Mouse (Mus musculus): ENCODE results near the gene Pla2g2c. TPM values are rescaled to one million over a fixed set of nuclear protein-coding genes. Genes with fewer than 3 reads are reported as not detected.
A peak's percentile ranks its signal among the peaks of the same experiment; 100 is the strongest.

Pla2g2c gene
- polyA plus RNA-seq, 1 experiment from 2014 or later, result 0.52 TPM

- H3K9me3 ChIP-seq, result 0 out of 2 replicates have a peak, but pooled peaks cover 2% of the 10 kb centered on the region
- WGBS, result 80% methylated on average over 8 of the region's 8 CpGs
- H3K4me1 ChIP-seq, result peaks cover 16% of the 10 kb centered on the region
- no peak within 1 kb of the TSS for H3K4me3 ChIP-seq
- no peaks in the 10 kb centered on the region for H3K36me3 ChIP-seq (replicated peaks)
- H3K27ac ChIP-seq (replicated peaks), result no peak within 1 kb of the TSS
- H3K27me3 ChIP-seq (replicated peaks; ENCODE audit: low read depth, poor library complexity, severe bottlenecking), result no peaks in the 10 kb centered on the region
- no peak for DNase-seq (ENCODE audit: low spot score)
Measured at GRCm38 (mm10) chr4:138757416-138757815, 32.8 kb downstream of the Pla2g2c start, which contains the start of gene Pla2g2f. Gene Pla2g2f (minus strand): TSS chr4:138757626.

GRCm38 (mm10) chr4:138762266-138762665, 37.7 kb downstream of the Pla2g2c start:
- 88% methylated on average over 9 of the region's 9 CpGs for WGBS
- H3K36me3 ChIP-seq (replicated peaks), result no peaks in the 10 kb centered on the region
- DNase-seq (ENCODE audit: low spot score), result no peak
- no peaks in the 10 kb centered on the region for H3K27me3 ChIP-seq (replicated peaks; ENCODE audit: low read depth, poor library complexity, severe bottlenecking)
- no peak overlapping the region for H3K4me3 ChIP-seq
- peaks cover 2% of the 10 kb centered on the region; the same call in 1 of the 2 replicates for H3K4me1 ChIP-seq
- H3K27ac ChIP-seq (replicated peaks), result no peak overlapping the region
- H3K9me3 ChIP-seq, result no peaks in the 10 kb centered on the region

GRCm38 (mm10) chr4:138771970-138772369, 47.4 kb downstream of the Pla2g2c start:
- WGBS, result 87% methylated on average over 10 of the region's 10 CpGs
- no peak overlapping the region for H3K4me3 ChIP-seq
- no peak overlapping the region for H3K27ac ChIP-seq (replicated peaks)
- 0 out of 2 replicates have a peak, but pooled peaks cover 15% of the 10 kb centered on the region for H3K27me3 ChIP-seq (replicated peaks; ENCODE audit: low read depth, poor library complexity, severe bottlenecking)
- H3K9me3 ChIP-seq, result no peaks in the 10 kb centered on the region
- DNase-seq (ENCODE audit: low spot score), result no peak
- no peaks in the 10 kb centered on the region for H3K4me1 ChIP-seq
- no peaks in the 10 kb centered on the region for H3K36me3 ChIP-seq (replicated peaks)

GRCm38 (mm10) chr4:138772386-138772785, 47.8 kb downstream of the Pla2g2c start:
- no peak for DNase-seq (ENCODE audit: low spot score)
- no peak overlapping the region for H3K4me3 ChIP-seq
- no peaks in the 10 kb centered on the region for H3K9me3 ChIP-seq
- H3K27me3 ChIP-seq (replicated peaks; ENCODE audit: low read depth, poor library complexity, severe bottlenecking), result 0 out of 2 replicates have a peak, but pooled peaks cover 19% of the 10 kb centered on the region
- H3K36me3 ChIP-seq (replicated peaks), result no peaks in the 10 kb centered on the region
- 84% methylated on average over 5 of the region's 5 CpGs for WGBS
- H3K27ac ChIP-seq (replicated peaks), result no peak overlapping the region
- H3K4me1 ChIP-seq, result 0 out of 2 replicates have a peak, but pooled peaks cover 2% of the 10 kb centered on the region

GRCm38 (mm10) chr4:138775435-138775834, 50.8 kb downstream of the Pla2g2c start, which contains the start of gene Pla2g2d:
Gene Pla2g2d (plus strand): TSS chr4:138775735.
- H3K27me3 ChIP-seq (replicated peaks; ENCODE audit: low read depth, poor library complexity, severe bottlenecking), result peaks cover 33% of the 10 kb centered on the region; the same call in 1 of the 2 replicates
- DNase-seq (ENCODE audit: low spot score), result no peak
- peaks cover 13% of the 10 kb centered on the region for H3K4me1 ChIP-seq
- 85% methylated on average over 6 of the region's 6 CpGs for WGBS
- H3K36me3 ChIP-seq (replicated peaks), result no peaks in the 10 kb centered on the region
- H3K4me3 ChIP-seq, result no peak within 1 kb of the TSS
- no peak within 1 kb of the TSS for H3K27ac ChIP-seq (replicated peaks)
- H3K9me3 ChIP-seq, result no peaks in the 10 kb centered on the region

GRCm38 (mm10) chr4:138777417-138778407, 53.1 kb downstream of the Pla2g2c start:
- WGBS, result 47% methylated on average over 20 of the region's 20 CpGs
- Histone ChIP-seq H3K4me1 (peaks cover 13% of the 10 kb centered on the region), H3K36me3 (replicated peaks) (no peaks in the 10 kb centered on the region), H3K9me3 (no peaks in the 10 kb centered on the region), H3K4me3 (no peak overlapping the region), H3K27ac (replicated peaks) (no peak overlapping the region; the same call in 1 of the 2 replicates), H3K27me3 (replicated peaks; ENCODE audit: low read depth, poor library complexity, severe bottlenecking) (peaks cover 26% of the 10 kb centered on the region; the same call in 1 of the 2 replicates)
- peak; percentile 34 for DNase-seq (ENCODE audit: low spot score)

GRCm38 (mm10) chr4:138780300-138780699, 55.7 kb downstream of the Pla2g2c start:
- Histone ChIP-seq H3K4me1 (peaks cover 13% of the 10 kb centered on the region), H3K4me3 (no peak overlapping the region), H3K36me3 (replicated peaks) (no peaks in the 10 kb centered on the region), H3K9me3 (no peaks in the 10 kb centered on the region), H3K27me3 (replicated peaks; ENCODE audit: low read depth, poor library complexity, severe bottlenecking) (peaks cover 29% of the 10 kb centered on the region; the same call in 1 of the 2 replicates), H3K27ac (replicated peaks) (no peak overlapping the region)
- WGBS, result 92% methylated on average over 5 of the region's 5 CpGs
- no peak for DNase-seq (ENCODE audit: low spot score)

- H3K27ac ChIP-seq (replicated peaks), result no peak overlapping the region
- no peaks in the 10 kb centered on the region for H3K9me3 ChIP-seq
- H3K4me3 ChIP-seq, result no peak overlapping the region
- peaks cover 19% of the 10 kb centered on the region; the same call in 1 of the 2 replicates for H3K27me3 ChIP-seq (replicated peaks; ENCODE audit: low read depth, poor library complexity, severe bottlenecking)
- DNase-seq (ENCODE audit: low spot score), result no peak
- H3K36me3 ChIP-seq (replicated peaks), result no peaks in the 10 kb centered on the region
- peaks cover 13% of the 10 kb centered on the region for H3K4me1 ChIP-seq
- WGBS, result 84% methylated on average over 6 of the region's 6 CpGs
Measured at GRCm38 (mm10) chr4:138782098-138782497, 57.5 kb downstream of the Pla2g2c start.

GRCm38 (mm10) chr4:138785721-138786120, 61.1 kb downstream of the Pla2g2c start:
- H3K9me3 ChIP-seq, result no peaks in the 10 kb centered on the region
- DNase-seq (ENCODE audit: low spot score), result no peak
- no peak overlapping the region for H3K4me3 ChIP-seq
- no peaks in the 10 kb centered on the region for H3K36me3 ChIP-seq (replicated peaks)
- H3K4me1 ChIP-seq, result no peaks in the 10 kb centered on the region
- 62% methylated on average over 4 of the region's 4 CpGs for WGBS
- H3K27ac ChIP-seq (replicated peaks), result no peak overlapping the region
- 0 out of 2 replicates have a peak, but pooled peaks cover 3% of the 10 kb centered on the region for H3K27me3 ChIP-seq (replicated peaks; ENCODE audit: low read depth, poor library complexity, severe bottlenecking)

- no peak overlapping the region for H3K27ac ChIP-seq (replicated peaks)
- H3K4me3 ChIP-seq, result no peak overlapping the region
- H3K36me3 ChIP-seq (replicated peaks), result no peaks in the 10 kb centered on the region
- H3K27me3 ChIP-seq (replicated peaks; ENCODE audit: low read depth, poor library complexity, severe bottlenecking), result 0 out of 2 replicates have a peak, but pooled peaks cover 3% of the 10 kb centered on the region
- no peaks in the 10 kb centered on the region for H3K4me1 ChIP-seq
- WGBS, result 73% methylated on average over 4 of the region's 4 CpGs
- H3K9me3 ChIP-seq, result no peaks in the 10 kb centered on the region
- DNase-seq (ENCODE audit: low spot score), result no peak
Measured at GRCm38 (mm10) chr4:138786141-138786540, 61.5 kb downstream of the Pla2g2c start.

GRCm38 (mm10) chr4:138788381-138788780, 63.8 kb downstream of the Pla2g2c start:
- H3K36me3 ChIP-seq (replicated peaks), result no peaks in the 10 kb centered on the region
- 0 out of 2 replicates have a peak, but pooled peaks cover 3% of the 10 kb centered on the region for H3K27me3 ChIP-seq (replicated peaks; ENCODE audit: low read depth, poor library complexity, severe bottlenecking)
- no peak overlapping the region for H3K4me3 ChIP-seq
- H3K9me3 ChIP-seq, result no peaks in the 10 kb centered on the region
- DNase-seq (ENCODE audit: low spot score), result no peak
- H3K4me1 ChIP-seq, result no peaks in the 10 kb centered on the region
- H3K27ac ChIP-seq (replicated peaks), result no peak overlapping the region
- 81% methylated on average over 4 of the region's 4 CpGs for WGBS

- no peaks in the 10 kb centered on the region for H3K9me3 ChIP-seq
- DNase-seq (ENCODE audit: low spot score), result no peak
- no peaks in the 10 kb centered on the region for H3K27me3 ChIP-seq (replicated peaks; ENCODE audit: low read depth, poor library complexity, severe bottlenecking)
- no peak overlapping the region for H3K4me3 ChIP-seq
- H3K36me3 ChIP-seq (replicated peaks), result no peaks in the 10 kb centered on the region
- no peak overlapping the region for H3K27ac ChIP-seq (replicated peaks)
- H3K4me1 ChIP-seq, result peaks cover 3% of the 10 kb centered on the region; the same call in 1 of the 2 replicates
- 75% methylated on average over 6 of the region's 6 CpGs for WGBS
Measured at GRCm38 (mm10) chr4:138791452-138791851, 66.9 kb downstream of the Pla2g2c start.

All from embryonic facial prominence, embryonic 10.5 days (tissue).